Mouse (Mus musculus) stomach, postnatal 0 days (tissue): Measurements from ENCODE around the gene Padi6. TPM values are rescaled to one million over a fixed set of nuclear protein-coding genes. Genes with fewer than 3 reads are reported as not detected.

ENCODE experiments used
- ATAC-seq: fragments of 200-750 bp; cut with Nextera tagmentation; 2 replicates; pipeline ENCODE4 v1.8.0; 2017; ENCODE audit not compliant: low FRiP score, low TSS enrichment
- DNase-seq: peaks from one replicate; pipeline ENCODE4 v3.0.0-alpha.2; 2016; ENCODE audit warnings: low spot score
- H3K27ac ChIP-seq: fragments of 300-500 bp; sonication (generic); replicated peaks from 2 replicates; pipeline ENCODE4 v1.5.1; 2014; ENCODE audit warnings: mild to moderate bottlenecking, control low read depth
- H3K27me3 ChIP-seq: fragments of 300-500 bp; sonication (generic); 2 replicates; pipeline ENCODE4 v1.6.1; 2014; ENCODE audit warnings: low read length; ENCODE audit not compliant: control insufficient read depth, insufficient read depth
- H3K36me3 ChIP-seq: fragments of 300-500 bp; sonication (generic); 2 replicates; pipeline ENCODE4 v1.6.1; 2014; ENCODE audit warnings: low read length, mixed read lengths; ENCODE audit not compliant: control insufficient read depth, insufficient read depth
- H3K4me1 ChIP-seq: fragments of 300-500 bp; sonication (generic); replicated peaks from 2 replicates; pipeline ENCODE4 v1.6.1; 2014; ENCODE audit warnings: antibody characterized with exemption; ENCODE audit not compliant: control insufficient read depth, insufficient read depth
- H3K4me2 ChIP-seq: fragments of 300-500 bp; sonication (generic); replicated peaks from 2 replicates; pipeline ENCODE4 v1.6.1; 2014; ENCODE audit warnings: low read depth, mild to moderate bottlenecking, control low read depth, moderate library complexity
- H3K4me3 ChIP-seq: fragments of 300-500 bp; sonication (generic); 2 replicates; pipeline ENCODE4 v1.5.1; 2014; ENCODE audit warnings: low read depth, low read length, control low read depth
- H3K9ac ChIP-seq: fragments of 300-500 bp; sonication (generic); 2 replicates; pipeline ENCODE4 v1.6.1; 2014; ENCODE audit warnings: mild to moderate bottlenecking, low read length, control low read depth, mixed read lengths
- H3K9me3 ChIP-seq: fragments of 300-500 bp; sonication (generic); 2 replicates; pipeline ENCODE4 v1.6.1; 2016; ENCODE audit warnings: low read length; ENCODE audit not compliant: control insufficient read depth
- CTCF ChIP-seq: IDR thresholded peaks from 2 replicates; pipeline ENCODE4 v1.5.1; 2016; ENCODE audit warnings: antibody characterized with exemption, low read depth, mild to moderate bottlenecking, moderate library complexity
- EP300 ChIP-seq: optimal IDR thresholded peaks from 2 replicates; pipeline ENCODE3; 2016; ENCODE audit warnings: antibody characterized with exemption
- WGBS: fragments of 180-500 bp; shearing (Covaris S2); extraction: QIAGEN DNeasy Blood & Tissue Kit; methylation state at CpG from one replicate; pipeline ENCODE4 v1.1.7; 2014; 5-methylcytosine and 5-hydroxymethylcytosine counted together
- polyA plus RNA-seq: library from polyadenylated mRNA; unstranded; fragments of >200 nt; fragmentation: Nextera tagmentation; extraction: Ambion mirVana; gene quantifications from 2 replicates; pipeline ENCODE4 v1.2.1, GENCODE M21; 2015

The Padi6 gene
- polyA plus RNA-seq, 1 experiment from 2014 or later: not detected

DNA sequence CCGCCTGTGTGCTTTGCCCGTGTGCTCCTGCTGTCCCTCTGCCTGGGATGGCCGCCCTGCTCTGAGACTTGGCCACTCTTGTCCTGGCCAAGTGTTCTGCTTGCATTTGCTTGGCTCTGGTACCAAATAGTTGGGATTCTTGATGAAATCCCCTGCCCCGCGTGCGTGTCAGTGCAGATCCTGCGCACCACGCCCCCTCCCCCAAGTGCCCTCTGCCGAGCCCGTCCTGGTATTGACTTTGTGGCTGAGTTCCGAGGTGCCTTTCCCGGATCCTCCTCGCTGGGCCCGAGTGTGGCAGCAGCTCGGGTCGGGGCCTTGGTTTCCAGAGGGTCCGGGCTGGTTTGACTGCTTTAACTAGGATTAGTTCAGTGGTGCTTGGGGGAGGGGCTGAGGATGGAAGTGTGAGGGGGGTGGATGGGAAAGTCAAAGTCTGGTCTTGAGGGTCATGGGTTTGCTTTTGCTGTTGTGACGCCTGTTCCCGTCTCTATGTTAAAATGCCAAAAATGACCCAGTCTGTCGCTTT, 20.4 kb downstream of the Padi6 start:
- Histone ChIP-seq H3K27ac (no peak overlapping the region), H3K9ac (peak overlapping the region; percentile 38; the same call in 1 of the 2 replicates), H3K4me2 (no peak overlapping the region), H3K9me3 (no peaks in the 10 kb centered on the region), H3K4me1 (no peaks in the 10 kb centered on the region), H3K27me3 (no peaks in the 10 kb centered on the region), H3K36me3 (peaks cover 20% of the 10 kb centered on the region), H3K4me3 (no peak overlapping the region)
- no peak for DNase-seq
- ATAC-seq: no peak
- TF ChIP-seq CTCF (no peak), EP300 (no peak)
- WGBS: 71% methylated on average over 20 of the region's 20 CpGs

DNA sequence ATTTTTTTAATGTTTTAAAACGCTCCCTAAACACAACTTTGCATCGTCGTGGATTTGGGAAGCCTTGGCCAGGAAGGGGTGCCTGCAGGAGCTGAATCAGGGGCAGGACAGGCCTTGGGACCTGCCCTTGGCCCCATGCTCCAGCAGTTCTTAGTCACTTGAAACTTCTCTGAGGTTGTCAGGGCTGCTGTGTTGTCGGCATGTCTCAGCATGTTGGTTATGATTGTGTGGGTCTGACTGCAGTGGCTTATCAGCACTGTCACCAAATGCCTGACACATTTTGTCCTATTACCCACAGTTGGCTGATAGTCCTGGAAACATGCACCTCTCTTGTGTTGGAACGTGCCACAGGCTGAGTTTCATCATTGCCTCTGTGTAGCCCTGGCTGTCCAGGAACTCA, 22.4 kb downstream of the Padi6 start:
- H3K9ac ChIP-seq: no peak overlapping the region
- H3K4me2 ChIP-seq: no peak overlapping the region
- no peak overlapping the region for H3K27ac ChIP-seq
- DNase-seq: no peak
- 64% methylated on average over 5 of the region's 5 CpGs for WGBS
- H3K4me1 ChIP-seq: no peaks in the 10 kb centered on the region
- no peak overlapping the region for H3K4me3 ChIP-seq
- ATAC-seq: no peak
- no peaks in the 10 kb centered on the region for H3K27me3 ChIP-seq
- TF ChIP-seq CTCF (no peak), EP300 (no peak)
- H3K36me3 ChIP-seq: peaks cover 35% of the 10 kb centered on the region
- H3K9me3 ChIP-seq: no peaks in the 10 kb centered on the region

DNA sequence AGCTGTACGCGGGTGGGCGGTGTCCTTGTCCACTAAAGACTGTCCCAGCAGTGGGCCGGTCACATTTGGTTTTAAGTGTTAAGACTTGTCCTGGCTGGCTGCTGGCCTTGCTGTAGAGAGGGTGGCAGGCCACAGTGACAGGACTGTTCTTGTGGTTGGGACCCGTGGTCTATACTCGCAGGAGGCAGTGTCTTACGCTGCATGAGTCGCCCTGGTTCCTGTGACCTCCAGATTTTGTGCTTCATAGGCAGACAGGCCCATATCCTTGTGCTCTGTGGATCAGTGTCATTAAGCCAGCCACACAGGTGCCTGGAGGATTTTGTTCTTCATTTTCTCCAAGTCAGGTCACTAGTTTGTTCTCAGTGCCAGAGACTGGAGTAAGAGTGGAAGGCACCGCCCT, 24.0 kb downstream of the Padi6 start:
- WGBS: 92% methylated on average over 9 of the region's 9 CpGs
- no peak for DNase-seq
- H3K27me3 ChIP-seq: no peaks in the 10 kb centered on the region
- TF ChIP-seq CTCF: no peak
- no peak for TF ChIP-seq EP300
- no peaks in the 10 kb centered on the region for H3K9me3 ChIP-seq
- no peak overlapping the region for H3K27ac ChIP-seq
- ATAC-seq: no peak
- H3K4me3 ChIP-seq: no peak overlapping the region
- H3K4me2 ChIP-seq: no peak overlapping the region
- H3K4me1 ChIP-seq: no peaks in the 10 kb centered on the region
- peaks cover 41% of the 10 kb centered on the region for H3K36me3 ChIP-seq
- no peak overlapping the region for H3K9ac ChIP-seq

DNA sequence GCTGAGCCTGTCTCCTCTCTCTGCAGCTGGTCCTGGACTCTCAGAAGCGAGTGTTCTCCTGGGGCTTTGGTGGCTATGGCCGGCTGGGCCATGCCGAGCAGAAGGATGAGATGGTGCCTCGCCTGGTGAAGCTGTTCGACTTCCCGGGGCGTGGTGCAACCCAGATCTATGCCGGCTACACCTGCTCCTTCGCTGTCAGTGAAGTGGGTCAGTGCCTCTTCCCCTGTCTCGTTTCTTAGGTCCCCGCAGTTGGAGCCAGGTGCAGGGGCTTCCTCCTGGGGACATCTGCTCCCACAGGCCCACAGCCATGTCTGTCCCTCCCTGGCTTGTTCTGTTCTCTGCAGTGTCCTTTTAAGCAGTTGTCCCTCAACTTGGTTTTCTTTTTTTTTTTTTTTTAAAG, 25.4 kb downstream of the Padi6 start:
- H3K36me3 ChIP-seq: peaks cover 51% of the 10 kb centered on the region
- no peak overlapping the region for H3K9ac ChIP-seq
- DNase-seq: no peak
- no peaks in the 10 kb centered on the region for H3K4me1 ChIP-seq
- WGBS: 90% methylated on average over 11 of the region's 11 CpGs
- H3K9me3 ChIP-seq: no peaks in the 10 kb centered on the region
- H3K4me3 ChIP-seq: no peak overlapping the region
- H3K4me2 ChIP-seq: no peak overlapping the region
- TF ChIP-seq EP300: no peak
- TF ChIP-seq CTCF: no peak
- no peak overlapping the region for H3K27ac ChIP-seq
- ATAC-seq: no peak
- H3K27me3 ChIP-seq: no peaks in the 10 kb centered on the region

DNA sequence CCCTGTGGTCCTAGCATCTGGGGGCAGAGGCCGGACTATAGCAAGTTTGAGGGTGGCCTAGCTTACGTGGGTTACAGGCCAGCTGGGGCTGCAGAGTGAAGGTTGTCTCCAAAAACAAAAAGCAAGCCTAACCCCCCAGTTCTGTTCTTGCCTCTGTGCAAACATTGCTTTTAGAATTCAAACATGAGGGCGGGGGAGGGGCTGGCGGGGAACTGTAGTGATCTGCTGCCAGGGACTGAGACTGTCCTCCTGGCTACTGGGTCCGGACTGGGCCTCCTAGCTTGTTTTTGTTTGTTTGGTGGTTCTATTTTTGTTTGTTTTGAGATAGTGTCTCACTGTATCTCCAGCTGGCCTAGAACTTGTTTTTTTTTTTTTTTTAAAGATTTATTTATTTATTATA, 27.9 kb downstream of the Padi6 start:
- H3K27me3 ChIP-seq: no peaks in the 10 kb centered on the region
- H3K9me3 ChIP-seq: no peaks in the 10 kb centered on the region
- no peak overlapping the region for H3K9ac ChIP-seq
- ATAC-seq (no peak), DNase-seq (no peak)
- H3K4me3 ChIP-seq: no peak overlapping the region
- H3K27ac ChIP-seq: no peak overlapping the region
- TF ChIP-seq CTCF (no peak), EP300 (no peak)
- H3K36me3 ChIP-seq: peaks cover 47% of the 10 kb centered on the region
- H3K4me2 ChIP-seq: no peak overlapping the region
- H3K4me1 ChIP-seq: no peaks in the 10 kb centered on the region
- WGBS: 72% methylated on average over 5 of the region's 5 CpGs

DNA sequence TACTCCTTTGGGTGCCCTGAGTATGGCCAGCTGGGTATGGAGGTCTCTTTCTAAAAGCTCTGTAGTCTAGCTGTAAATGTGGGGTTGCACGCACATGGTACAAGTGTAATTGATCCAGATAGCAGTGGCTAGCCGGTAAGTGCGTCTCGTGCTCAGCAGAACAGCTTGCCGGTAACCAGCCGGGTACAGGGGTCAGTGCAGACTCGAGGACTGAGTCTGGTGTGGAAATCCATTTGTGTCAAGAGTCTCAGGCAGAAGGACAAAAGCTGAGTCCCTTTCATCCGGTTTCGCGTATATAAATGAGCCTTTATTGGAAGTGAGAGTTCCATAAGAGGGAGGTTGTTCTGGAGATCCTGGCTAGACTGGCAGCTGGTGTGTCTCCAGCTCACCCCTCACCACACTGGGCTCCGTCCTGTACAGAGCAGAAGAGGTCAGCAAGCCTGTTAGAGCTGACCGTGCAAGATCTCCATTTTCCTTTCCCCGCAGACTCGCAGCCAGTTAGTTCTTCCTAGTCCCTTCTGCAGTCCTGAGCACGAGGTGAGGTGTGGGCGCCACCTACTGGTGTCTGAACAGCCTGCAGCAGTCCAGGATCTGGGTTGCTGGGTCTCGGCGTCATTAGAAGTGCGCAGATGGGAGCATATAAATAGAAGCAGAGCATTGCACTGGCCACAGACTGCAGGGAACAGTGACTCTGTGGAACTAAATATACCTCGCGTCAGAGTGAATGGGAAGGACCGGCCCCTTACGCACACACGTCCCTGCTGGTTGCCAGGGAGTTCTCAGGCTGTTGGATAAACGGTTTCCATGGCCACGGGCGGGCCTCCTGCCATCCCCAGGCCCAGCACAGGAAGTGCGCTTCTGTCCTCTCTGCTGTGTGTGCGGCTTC, 28.7 kb downstream of the Padi6 start:
- no peaks in the 10 kb centered on the region for H3K27me3 ChIP-seq
- no peaks in the 10 kb centered on the region for H3K4me1 ChIP-seq
- H3K27ac ChIP-seq: no peak overlapping the region
- DNase-seq (peak; percentile 93), ATAC-seq (peak; percentile 83)
- peak; percentile 98 for TF ChIP-seq CTCF
- TF ChIP-seq EP300: no peak
- H3K36me3 ChIP-seq: peaks cover 48% of the 10 kb centered on the region
- no peak overlapping the region for H3K4me3 ChIP-seq
- H3K9ac ChIP-seq: no peak overlapping the region
- WGBS: 35% methylated on average over 29 of the region's 29 CpGs
- no peak overlapping the region for H3K4me2 ChIP-seq
- H3K9me3 ChIP-seq: no peaks in the 10 kb centered on the region
